Mouse (Mus musculus) Patski (cell line): ENCODE data around the gene Dgki. TPM values are rescaled to one million over a fixed set of nuclear protein-coding genes. Genes with fewer than 3 reads are reported as not detected.

Experiments used
- ATAC-seq: fragments of 100-300 bp; one replicate; pipeline ENCODE4 v1.8.0; 2021
- CTCF ChIA-PET: fragments of 350-600 bp; sonication (Branson Sonifier 250); formaldehyde crosslinking; loops from one replicate; lab custom pipeline; 2022; ENCODE audit warnings: inconsistent platforms; lab: Charles Lee
- POLR2A ChIA-PET: fragments of 350-600 bp; sonication (Branson Sonifier 250); formaldehyde crosslinking; loops from one replicate; lab custom pipeline; 2022; ENCODE audit warnings: antibody characterized with exemption, inconsistent platforms; lab: Charles Lee
- DNase-seq: peaks from one replicate; pipeline ENCODE4 v3.0.0-alpha.2; 2011; ENCODE audit warnings: low read depth, low spot score
- H3K27me3 ChIP-seq: fragments of 371-371 bp; one replicate; pipeline ENCODE4 v1.5.1; 2021
- CTCF ChIP-seq: fragments of 100-300 bp; IDR thresholded peaks from one replicate; pipeline ENCODE4 v1.5.1; 2021
- in situ Hi-C: fragments of 300-500 bp; cut with MboI; formaldehyde crosslinking; loops from 3 replicates; pipeline ENCODE4 v1.11.1; 2018; ENCODE audit warnings: low pct_unique_long_range_greater_than_20kb, mixed read lengths
- polyA plus RNA-seq: library from polyadenylated mRNA; unstranded; gene quantifications from one replicate; pipeline ENCODE4 v1.2.3, GENCODE M21; 2021

Gene Dgki
- polyA plus RNA-seq, 1 experiment from 2014 or later: 0.03 TPM

GRCm38 (mm10) chr6:37326603-37326955 lies 26.6 kb upstream of the Dgki start:
- ChIA-PET CTCF (interaction anchor here (1.5 to 1.6 kb wide), 2 partner anchors 9 to 10 kb away, joined by 5 to 7 read pairs; no protein-coding TSS in a partner anchor), POLR2A (interaction anchor here (1.0 kb wide), 1 partner anchor 10 kb away, joined by 6 read pairs; no protein-coding TSS in a partner anchor)
- in situ Hi-C loops: no loop called here
- no peak for ATAC-seq
- no peaks in the 10 kb centered on the region for H3K27me3 ChIP-seq
- DNase-seq: no peak
- no peak for TF ChIP-seq CTCF

- no peak for TF ChIP-seq CTCF
- no peak for ATAC-seq
- ChIA-PET CTCF (interaction anchor here (1.1 to 1.6 kb wide), 3 partner anchors 8 to 11 kb away, joined by 4 to 7 read pairs (median 5); no protein-coding TSS in a partner anchor), POLR2A (no interaction called here)
- no peaks in the 10 kb centered on the region for H3K27me3 ChIP-seq
- in situ Hi-C loops: no loop called here
- DNase-seq: no peak
These were observed 26.1 kb upstream of the Dgki start for GRCm38 (mm10) chr6:37325906-37326602.

GRCm38 (mm10) chr6:37325076-37325475 lies 25.1 kb upstream of the Dgki start:
- in situ Hi-C loops: no loop called here
- DNase-seq (no peak), ATAC-seq (no peak)
- no peak for TF ChIP-seq CTCF
- ChIA-PET CTCF (interaction anchor here (1.1 kb wide), 1 partner anchor 9 kb away, joined by 4 read pairs; no protein-coding TSS in a partner anchor), POLR2A (interaction anchor here (0.9 kb wide), 1 partner anchor 224 kb away, joined by 3 read pairs; no protein-coding TSS in a partner anchor)
- H3K27me3 ChIP-seq: peaks cover 4% of the 10 kb centered on the region

- CTCF ChIA-PET: no interaction called here
- no peak for TF ChIP-seq CTCF
- DNase-seq: no peak
- H3K27me3 ChIP-seq: peaks cover 16% of the 10 kb centered on the region
- in situ Hi-C loops: no loop called here
- POLR2A ChIA-PET: interaction anchor here (0.6 kb wide), 1 partner anchor 117 kb away, joined by 6 read pairs; no protein-coding TSS in a partner anchor
- ATAC-seq: no peak
These were observed 22.7 kb upstream of the Dgki start for GRCm38 (mm10) chr6:37322641-37323040.

- ATAC-seq (no peak), DNase-seq (no peak)
- ChIA-PET POLR2A (no interaction called here), CTCF (no interaction called here)
- H3K27me3 ChIP-seq: peaks cover 16% of the 10 kb centered on the region
- in situ Hi-C loops: no loop called here
- TF ChIP-seq CTCF: no peak
These were observed 22.1 kb upstream of the Dgki start for GRCm38 (mm10) chr6:37322088-37322487.

- no peak for DNase-seq
- no peak for TF ChIP-seq CTCF
- ChIA-PET POLR2A (no interaction called here), CTCF (interaction anchor here (0.9 to 2.5 kb wide), 5 partner anchors 9 to 221 kb away, joined by 3 to 15 read pairs (median 3); no protein-coding TSS in a partner anchor)
- peak; percentile 35 for ATAC-seq
- in situ Hi-C loops: no loop called here
- H3K27me3 ChIP-seq: peaks cover 27% of the 10 kb centered on the region
These were observed 17.9 kb upstream of the Dgki start for GRCm38 (mm10) chr6:37317904-37318303.

- POLR2A ChIA-PET: no interaction called here
- no peak for TF ChIP-seq CTCF
- no peak for DNase-seq
- peaks cover 43% of the 10 kb centered on the region for H3K27me3 ChIP-seq
- CTCF ChIA-PET: interaction anchor here (0.8 to 2.0 kb wide), 4 partner anchors 9 to 141 kb away, joined by 3 to 8 read pairs (median 4); no protein-coding TSS in a partner anchor
- in situ Hi-C loops: no loop called here
- ATAC-seq: no peak
These were observed 15.5 kb upstream of the Dgki start for GRCm38 (mm10) chr6:37315440-37315839.

- TF ChIP-seq CTCF: no peak
- in situ Hi-C loops: no loop called here
- H3K27me3 ChIP-seq: peaks cover 44% of the 10 kb centered on the region
- CTCF ChIA-PET: no interaction called here
- ATAC-seq (no peak), DNase-seq (no peak)
- POLR2A ChIA-PET: no interaction called here
These were observed 10.6 kb upstream of the Dgki start for GRCm38 (mm10) chr6:37310601-37311000.

GRCm38 (mm10) chr6:37306616-37307015 lies 6.6 kb upstream of the Dgki start:
- no peak for TF ChIP-seq CTCF
- no peak for ATAC-seq
- in situ Hi-C loops: no loop called here
- CTCF ChIA-PET: interaction anchor here (1.2 to 3.8 kb wide), 2 partner anchors 8 to 10 kb away, joined by 4 to 15 read pairs; no protein-coding TSS in a partner anchor
- H3K27me3 ChIP-seq: peaks cover 57% of the 10 kb centered on the region
- POLR2A ChIA-PET: interaction anchor here (0.7 kb wide), 1 partner anchor 66 kb away, joined by 3 read pairs; no protein-coding TSS in a partner anchor
- DNase-seq: no peak

GRCm38 (mm10) chr6:37300492-37300891 lies 508 bp upstream of the Dgki start:
- peaks cover 56% of the 10 kb centered on the region for H3K27me3 ChIP-seq
- TF ChIP-seq CTCF: no peak
- POLR2A ChIA-PET: no interaction called here
- in situ Hi-C loops: no loop called here
- DNase-seq: no peak
- CTCF ChIA-PET: no interaction called here
- no peak for ATAC-seq

GRCm38 (mm10) chr6:37298982-37299381 lies 1.0 kb downstream of the Dgki start:
- in situ Hi-C loops: no loop called here
- ChIA-PET POLR2A (no interaction called here), CTCF (no interaction called here)
- DNase-seq (no peak), ATAC-seq (no peak)
- no peak for TF ChIP-seq CTCF
- peaks cover 50% of the 10 kb centered on the region for H3K27me3 ChIP-seq
